Mouse (Mus musculus) hindbrain, embryonic 14.5 days (tissue): ENCODE results near the gene Tmem18. TPM values are rescaled to one million over a fixed set of nuclear protein-coding genes. Genes with fewer than 3 reads are reported as not detected.

Experiments
- ATAC-seq: fragments of 200-750 bp; cut with Nextera tagmentation; 2 replicates; pipeline ENCODE4 v1.8.0; 2017; ENCODE audit warnings: moderate number of reproducible peaks, mild to moderate bottlenecking, moderate TSS enrichment, moderate library complexity; ENCODE audit not compliant: low FRiP score
- DNase-seq: peaks from one replicate; pipeline ENCODE4 v3.0.0-alpha.2; 2015; ENCODE audit warnings: low spot score
- H3K27ac ChIP-seq: fragments of 300-500 bp; sonication (generic); 2 replicates; pipeline ENCODE4 v1.5.1; 2014; ENCODE audit warnings: mild to moderate bottlenecking, moderate library complexity
- H3K27me3 ChIP-seq: fragments of 300-500 bp; sonication (generic); 2 replicates; pipeline ENCODE4 v1.6.1; 2014; ENCODE audit warnings: mild to moderate bottlenecking, low read length, mixed read lengths; ENCODE audit not compliant: control insufficient read depth, insufficient read depth
- H3K36me3 ChIP-seq: fragments of 300-500 bp; sonication (generic); replicated peaks from 2 replicates; pipeline ENCODE4 v1.6.1; 2014; ENCODE audit not compliant: control insufficient read depth, insufficient read depth
- H3K4me1 ChIP-seq: fragments of 300-500 bp; sonication (generic); replicated peaks from 2 replicates; pipeline ENCODE4 v1.6.1; 2014; ENCODE audit warnings: antibody characterized with exemption, low read length, mixed read lengths; ENCODE audit not compliant: control insufficient read depth, insufficient read depth
- H3K4me2 ChIP-seq: fragments of 300-500 bp; sonication (generic); replicated peaks from 2 replicates; pipeline ENCODE4 v1.6.1; 2014; ENCODE audit warnings: mild to moderate bottlenecking, moderate library complexity
- H3K4me3 ChIP-seq: fragments of 300-500 bp; sonication (generic); replicated peaks from 2 replicates; pipeline ENCODE4 v1.5.1; 2014; ENCODE audit warnings: mild to moderate bottlenecking, low read length
- H3K9ac ChIP-seq: fragments of 300-500 bp; sonication (generic); 2 replicates; pipeline ENCODE4 v1.6.1; 2014
- H3K9me3 ChIP-seq: fragments of 300-500 bp; sonication (generic); 2 replicates; pipeline ENCODE4 v1.6.1; 2016; ENCODE audit warnings: low read length; ENCODE audit not compliant: control insufficient read depth
- WGBS: fragments of 180-500 bp; shearing (Covaris S2); extraction: QIAGEN DNeasy Blood & Tissue Kit; methylation state at CpG from one replicate; pipeline ENCODE4 v1.1.7; 2014; 5-methylcytosine and 5-hydroxymethylcytosine counted together
- microRNA-seq: library from miRNA; unstranded; fragments of <30 nt; microRNA quantifications from one replicate; pipeline ENCODE4, GENCODE M21; 2016
- polyA plus RNA-seq: library from polyadenylated mRNA; unstranded; fragments of >200 nt; fragmentation: Nextera tagmentation; extraction: Ambion mirVana; gene quantifications from 2 replicates; pipeline ENCODE4 v1.2.1, GENCODE M21; 2014

The Tmem18 gene
- polyA plus RNA-seq, 1 experiment from 2014 or later, result 32.9 TPM

GRCm38 (mm10) chr12:30628466-30628865, 44.2 kb downstream of the Tmem18 start:
- no peaks in the 10 kb centered on the region for H3K4me1 ChIP-seq
- no peak overlapping the region for H3K4me3 ChIP-seq
- no peaks in the 10 kb centered on the region for H3K36me3 ChIP-seq
- no peak overlapping the region for H3K9ac ChIP-seq
- H3K9me3 ChIP-seq, result no peaks in the 10 kb centered on the region
- H3K27me3 ChIP-seq, result no peaks in the 10 kb centered on the region
- DNase-seq, result no peak
- no peak overlapping the region for H3K4me2 ChIP-seq
- H3K27ac ChIP-seq, result no peak overlapping the region
- WGBS, result 79% methylated on average over 5 of the region's 5 CpGs
- no peak for ATAC-seq

GRCm38 (mm10) chr12:30634534-30634933, 50.3 kb downstream of the Tmem18 start:
- no peaks in the 10 kb centered on the region for H3K4me1 ChIP-seq
- no peaks in the 10 kb centered on the region for H3K36me3 ChIP-seq
- no peak overlapping the region for H3K4me3 ChIP-seq
- H3K9ac ChIP-seq, result no peak overlapping the region
- ATAC-seq (no peak), DNase-seq (no peak)
- no peaks in the 10 kb centered on the region for H3K27me3 ChIP-seq
- H3K4me2 ChIP-seq, result no peak overlapping the region
- H3K9me3 ChIP-seq, result no peaks in the 10 kb centered on the region
- H3K27ac ChIP-seq, result no peak overlapping the region

Small RNA genes lying within 50 kb of the gene (microRNA-seq; reads per million reads assigned to microRNA genes)
- not detected for gene Gm25243

Other genes with a start within 250 kb of the Tmem18 start
- gene Sntg2, start 211.1 kb upstream of the Tmem18 start, polyA plus RNA-seq, result 3.5 and 3.6 TPM in 2 replicates